Comparison of ENCODE assay signal across 22 mouse cellular contexts in the genomic region with DNA sequence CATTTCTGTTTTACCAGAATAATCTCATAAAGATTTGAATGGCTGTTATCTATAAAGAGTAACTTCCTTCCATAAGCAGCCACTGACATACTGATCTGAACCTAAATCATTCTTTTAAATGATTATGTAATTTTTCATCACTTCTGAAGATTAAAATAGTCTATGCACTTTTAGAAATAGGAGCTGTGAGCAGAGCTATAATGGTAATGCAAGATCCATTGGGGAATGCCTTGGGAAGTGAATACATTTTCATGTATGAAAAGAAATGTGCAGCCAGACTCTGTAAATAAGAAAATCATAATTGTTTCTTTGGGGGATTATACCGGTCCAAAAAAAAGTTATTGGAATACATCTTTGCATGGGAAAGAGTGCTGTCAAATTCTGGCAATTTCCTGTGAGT. TPM values are rescaled to one million over a fixed set of nuclear protein-coding genes. Genes with fewer than 3 reads are reported as not detected.
"Had no signal": no experiment of that assay in that cellular context is flagged by ENCODE, and none has a peak within 500 bp of the region (broad histone marks: within the 10 kb centered on the region; RNA-seq: fewer than 3 reads in every experiment).

No protein-coding gene starts in this region.

- ATAC-seq: liver, embryonic 12.5 days; liver, postnatal 0 days; lung, postnatal 0 days; midbrain, embryonic 13.5 days; midbrain, embryonic 15.5 days; midbrain, embryonic 16.5 days had no signal

- DNase-seq: left cerebral cortex, postnatal 4 days; liver; liver, embryonic 13.5 days; liver, postnatal 0 days; lung, adult 18-20 months; lung, adult 2 months; lung, embryonic 14.5 days; lung, postnatal 10 days; lung, postnatal 14 days; lung, postnatal 36 days; lung, postnatal 4 days; midbrain, embryonic 14.5 days had no signal

RNA-seq across cellular contexts. Expression of a gene that starts 19.7 kb away (rescaled TPM):
- total RNA-seq: liver, adult 2 months; megakaryocyte progenitor cell, adult 5-6 weeks; megakaryocyte, adult 5-6 weeks; megakaryocyte-erythroid progenitor cell, adult 5-6 weeks; monocyte, adult 5-6 weeks had no signal
